Mouse (Mus musculus) kidney, postnatal 10 days (tissue): ENCODE measurements around the gene Stambp.

Experiments
- DNase-seq: peaks from one replicate; pipeline ENCODE4 v3.0.0; 2021; ENCODE audit warnings: mixed read lengths

The Stambp gene

GRCm38 (mm10) chr6:83568901-83569862 lies 3.3 kb downstream of the Stambp start:
- no peak for DNase-seq

- DNase-seq, result no peak
Measured at GRCm38 (mm10) chr6:83555972-83556371, 16.6 kb downstream of the Stambp start.

GRCm38 (mm10) chr6:83548346-83548745 lies 24.2 kb downstream of the Stambp start:
- DNase-seq, result no peak

GRCm38 (mm10) chr6:83545778-83546177 lies 26.8 kb downstream of the Stambp start:
- no peak for DNase-seq

- DNase-seq, result peak; percentile 27
Measured at GRCm38 (mm10) chr6:83541756-83542456, 30.6 kb downstream of the Stambp start.

GRCm38 (mm10) chr6:83540017-83540416 lies 32.5 kb downstream of the Stambp start:
- DNase-seq, result peak; percentile 38

GRCm38 (mm10) chr6:83536795-83537059 lies 35.8 kb downstream of the Stambp start:
- DNase-seq, result no peak

GRCm38 (mm10) chr6:83536028-83536794 lies 36.3 kb downstream of the Stambp start, which contains the start of gene Actg2:
Gene Actg2, minus strand, starts transcription at chr6:83536265.
- DNase-seq, result no peak

- no peak for DNase-seq
Measured at GRCm38 (mm10) chr6:83532608-83533007, 39.9 kb downstream of the Stambp start.

GRCm38 (mm10) chr6:83523194-83523593 lies 49.3 kb downstream of the Stambp start:
- no peak for DNase-seq

- DNase-seq, result no peak
Measured at GRCm38 (mm10) chr6:83521784-83522183, 50.7 kb downstream of the Stambp start.

GRCm38 (mm10) chr6:83518637-83519036 lies 53.9 kb downstream of the Stambp start:
- no peak for DNase-seq

- no peak for DNase-seq
Measured at GRCm38 (mm10) chr6:83515172-83515571, 57.4 kb downstream of the Stambp start.

- peak; percentile 83 for DNase-seq
Measured at GRCm38 (mm10) chr6:83512495-83512894, 60.0 kb downstream of the Stambp start.

GRCm38 (mm10) chr6:83510210-83510609 lies 62.3 kb downstream of the Stambp start:
- DNase-seq, result peak; percentile 42

GRCm38 (mm10) chr6:83509442-83509841 lies 63.1 kb downstream of the Stambp start:
- peak; percentile 46 for DNase-seq

- DNase-seq, result no peak
Measured at GRCm38 (mm10) chr6:83507168-83507546, 65.4 kb downstream of the Stambp start.

- DNase-seq, result peak; percentile 98
Measured at GRCm38 (mm10) chr6:83506258-83507167, 66.0 kb downstream of the Stambp start, which contains the start of gene Dguok. Gene Dguok, minus strand, starts transcription at chr6:83506969.

- no peak for DNase-seq
Measured at GRCm38 (mm10) chr6:83505554-83505953, 67.0 kb downstream of the Stambp start.

- DNase-seq, result no peak
Measured at GRCm38 (mm10) chr6:83503361-83503760, 69.2 kb downstream of the Stambp start.

GRCm38 (mm10) chr6:83502656-83503055 lies 69.9 kb downstream of the Stambp start:
- DNase-seq, result no peak
